Mouse (Mus musculus) MEL (cell line): ENCODE data around the gene Gnat2. TPM values are rescaled to one million over a fixed set of nuclear protein-coding genes. Genes with fewer than 3 reads are reported as not detected.

Experiments used
- DNase-seq: peaks from one replicate; pipeline ENCODE4 v3.0.0; 2011; ENCODE audit warnings: low read depth, low spot score
- H3K27ac ChIP-seq: 2 replicates; pipeline ENCODE4 v1.5.1; 2012; ENCODE audit warnings: low read depth, mild to moderate bottlenecking, control low read depth, low read length, moderate library complexity; ENCODE audit not compliant: control insufficient read depth
- H3K27me3 ChIP-seq, 2 experiments: fragments of 150-350 bp in 1 of 2; sonication (generic) in 1 of 2; 2 replicates each; pipeline ENCODE4 v1.6.1; 2012; ENCODE audit warnings: low read length in 2 of 2, mild to moderate bottlenecking in 2 of 2, improper control_type of control experiment in 1 of 2, moderate library complexity in 1 of 2; ENCODE audit not compliant: insufficient read depth in 2 of 2, control insufficient read depth in 1 of 2
- H3K36me3 ChIP-seq, 2 experiments: 2 replicates each; pipeline ENCODE4 v1.6.1; 2012 to 2014; ENCODE audit warnings: low read length in 2 of 2, improper control_type of control experiment in 1 of 2, inconsistent platforms in 1 of 2, mild to moderate bottlenecking in 1 of 2; ENCODE audit not compliant: insufficient read depth in 2 of 2, control insufficient read depth in 1 of 2
- H3K4me1 ChIP-seq, 2 experiments: fragments of 150-350 bp in 1 of 2; sonication (generic) in 1 of 2; 2 replicates each; pipeline ENCODE4 v1.6.1; 2012; ENCODE audit warnings: low read length in 2 of 2, improper control_type of control experiment in 1 of 2, mild to moderate bottlenecking in 1 of 2; ENCODE audit not compliant: insufficient read depth in 2 of 2, control insufficient read depth in 1 of 2
- H3K4me3 ChIP-seq, 2 experiments: fragments of 150-350 bp in 1 of 2; sonication (generic) in 1 of 2; 2 replicates each; pipeline ENCODE4 v1.5.1; 2012; ENCODE audit warnings: low read depth in 2 of 2, low read length in 2 of 2, mild to moderate bottlenecking in 2 of 2, moderate library complexity in 2 of 2, control low read depth in 1 of 2, improper control_type of control experiment in 1 of 2; ENCODE audit not compliant: control insufficient read depth in 1 of 2, insufficient read depth in 1 of 2
- H3K79me2 ChIP-seq: 2 replicates; pipeline ENCODE4 v1.6.1; 2012; ENCODE audit warnings: mild to moderate bottlenecking, low read length, moderate library complexity; ENCODE audit not compliant: control insufficient read depth, poor library complexity, insufficient read depth
- H3K9ac ChIP-seq: 2 replicates; pipeline ENCODE4 v1.6.1; 2012; ENCODE audit warnings: low read depth, mild to moderate bottlenecking, control low read depth, low read length, moderate library complexity; ENCODE audit not compliant: control insufficient read depth, poor library complexity, severe bottlenecking
- H3K9me3 ChIP-seq: fragments of 150-350 bp; sonication (generic); replicated peaks from 2 replicates; pipeline ENCODE4 v1.6.1; 2012; ENCODE audit warnings: mild to moderate bottlenecking, low read length, improper control_type of control experiment, moderate library complexity; ENCODE audit not compliant: insufficient read depth
- CHD1 ChIP-seq: IDR thresholded peaks from 2 replicates; pipeline ENCODE4 v1.6.1; 2012; ENCODE audit warnings: low read depth, mild to moderate bottlenecking, inconsistent platforms, low read length, improper control_type of control experiment
- CTCF ChIP-seq, 3 experiments: IDR thresholded peaks in 2 of 3; conservative IDR thresholded peaks in 1 of 3; 2 replicates each; pipeline ENCODE4 v1.5.1; 2011 to 2012; ENCODE audit warnings: low read length in 3 of 3, low read depth in 2 of 3, mild to moderate bottlenecking in 2 of 3, improper control_type of control experiment in 1 of 3, inconsistent platforms in 1 of 3, mixed read lengths in 1 of 3, moderate library complexity in 1 of 3; ENCODE audit not compliant: control insufficient read depth in 1 of 3, insufficient read depth in 1 of 3, poor library complexity in 1 of 3, severe bottlenecking in 1 of 3
- E2F4 ChIP-seq: IDR thresholded peaks from 2 replicates; pipeline ENCODE4 v1.6.1; 2011; ENCODE audit warnings: low read depth, low read length, improper control_type of control experiment, borderline replicate concordance
- HCFC1 ChIP-seq: IDR thresholded peaks from 2 replicates; pipeline ENCODE4 v1.6.1; 2012; ENCODE audit warnings: low read depth, mild to moderate bottlenecking, inconsistent platforms, low read length, improper control_type of control experiment, moderate library complexity
- JUND ChIP-seq: IDR thresholded peaks from 2 replicates; pipeline ENCODE4 v1.6.1; 2011; ENCODE audit warnings: low read depth, mild to moderate bottlenecking, improper control_type of control experiment, low read length
- MYB ChIP-seq: IDR thresholded peaks from 2 replicates; pipeline ENCODE4 v1.6.1; 2011; ENCODE audit warnings: mild to moderate bottlenecking, low read depth, low read length, improper control_type of control experiment
- MYC ChIP-seq: IDR thresholded peaks from 2 replicates; pipeline ENCODE4 v1.6.1; 2011; ENCODE audit warnings: low read depth, mild to moderate bottlenecking, low read length, improper control_type of control experiment, moderate library complexity
- NELFE ChIP-seq: IDR thresholded peaks from 2 replicates; pipeline ENCODE4 v1.6.1; 2011; ENCODE audit warnings: low read depth, low read length, improper control_type of control experiment
- NRF1 ChIP-seq: IDR thresholded peaks from 2 replicates; pipeline ENCODE4 v1.6.1; 2014; ENCODE audit warnings: low read depth, mild to moderate bottlenecking, inconsistent platforms, low read length, improper control_type of control experiment, moderate library complexity; ENCODE audit not compliant: poor library complexity, insufficient read depth, severe bottlenecking
- POLR2AphosphoS5 ChIP-seq: IDR thresholded peaks from 2 replicates; pipeline ENCODE4 v1.6.1; 2012; ENCODE audit warnings: low read depth, borderline replicate concordance, mild to moderate bottlenecking, inconsistent platforms, low read length, moderate library complexity, mixed read lengths
- SIN3A ChIP-seq: IDR thresholded peaks from 2 replicates; pipeline ENCODE4 v1.6.1; 2012; ENCODE audit warnings: low read length, improper control_type of control experiment, inconsistent platforms
- SMC3 ChIP-seq: IDR thresholded peaks from 2 replicates; pipeline ENCODE4 v1.6.1; 2011; ENCODE audit warnings: low read depth, low read length, improper control_type of control experiment
- TBP ChIP-seq: IDR thresholded peaks from 2 replicates; pipeline ENCODE4 v1.8.0; 2011; ENCODE audit warnings: low read depth, low read length, improper control_type of control experiment
- TCF12 ChIP-seq: IDR thresholded peaks from 2 replicates; pipeline ENCODE4 v1.6.1; 2014; ENCODE audit warnings: low read depth, mild to moderate bottlenecking, inconsistent platforms, low read length, improper control_type of control experiment, moderate library complexity
- UBTF ChIP-seq: IDR thresholded peaks from 2 replicates; pipeline ENCODE4 v1.6.1; 2012; ENCODE audit warnings: low read depth, mild to moderate bottlenecking, inconsistent platforms, low read length, improper control_type of control experiment, moderate library complexity, borderline replicate concordance; ENCODE audit not compliant: insufficient read depth
- USF1 ChIP-seq: IDR thresholded peaks from 2 replicates; pipeline ENCODE4 v1.6.1; 2014; ENCODE audit warnings: low read depth, mild to moderate bottlenecking, inconsistent platforms, low read length, improper control_type of control experiment, moderate library complexity
- ZKSCAN1 ChIP-seq: IDR thresholded peaks from 2 replicates; pipeline ENCODE4 v1.6.1; 2012; ENCODE audit warnings: low read depth, mild to moderate bottlenecking, inconsistent platforms, low read length, improper control_type of control experiment, moderate library complexity
- ZNF384 ChIP-seq: IDR thresholded peaks from 2 replicates; pipeline ENCODE4 v1.6.1; 2012; ENCODE audit warnings: low read depth, mild to moderate bottlenecking, inconsistent platforms, low read length, improper control_type of control experiment
- polyA plus RNA-seq, 2 experiments: library from polyadenylated mRNA; stranded (reverse) in 1 of 2; unstranded in 1 of 2; fragments of >175 nt in 1 of 2; fragments of >200 nt in 1 of 2; gene quantifications; 2 replicates each; pipeline versions ENCODE4 v1.2.1 to v1.2.4; 2012; ENCODE audit warnings: low replicate concordance in 2 of 2, low read depth in 1 of 2; ENCODE audit not compliant: insufficient read length in 2 of 2, insufficient read depth in 1 of 2, missing spikeins in 1 of 2
- total RNA-seq: library from RNA; depleted of rRNA; stranded (reverse); fragments of 300-350 nt; gene quantifications from 2 replicates; pipeline ENCODE4 v1.2.3, GENCODE M21; 2012

Gene Gnat2
- total and polyA plus RNA-seq, 3 experiments, result 4.7 to 12.4 TPM; not detected in 1

GRCm38 (mm10) chr3:108090561-108090960, 2.0 kb upstream of the Gnat2 start:
- Histone ChIP-seq H3K4me1 (peaks cover 6 to 36% of the 10 kb centered on the region in 2 experiments), H3K9ac (no peak overlapping the region), H3K9me3 (no peaks in the 10 kb centered on the region), H3K27ac (no peak overlapping the region), H3K4me3 (no peak overlapping the region), H3K36me3 (peaks cover 0 to 28% of the 10 kb centered on the region in 2 experiments; a peak in 3 of 4 replicates), H3K27me3 (no peaks in the 10 kb centered on the region), H3K79me2 (peaks cover 11% of the 10 kb centered on the region)
- no peak for DNase-seq
- TF ChIP-seq TCF12 (no peak), USF1 (no peak), ZNF384 (no peak), TBP (no peak), MYB (no peak), POLR2AphosphoS5 (no peak), CTCF (IDR thresholded peaks at IDR 0.05 in 2 of 3, conservative IDR thresholded peaks at IDR 0.05 in 1 of 3; ENCODE audit: control insufficient read depth in 1 of 3, insufficient read depth in 1 of 3, low read depth in 2 of 3, low read length in 3 of 3, poor library complexity in 1 of 3, severe bottlenecking in 1 of 3) (no peak)

- Histone ChIP-seq H3K79me2 (peaks cover 2% of the 10 kb centered on the region; the same call in 1 of the 2 replicates), H3K27me3 (no peaks in the 10 kb centered on the region), H3K4me3 (no peak overlapping the region), H3K9ac (no peak overlapping the region), H3K9me3 (no peaks in the 10 kb centered on the region), H3K27ac (no peak overlapping the region), H3K4me1 (peaks cover 12 to 41% of the 10 kb centered on the region in 2 experiments), H3K36me3 (peaks cover 0 to 35% of the 10 kb centered on the region in 2 experiments; a peak in 3 of 4 replicates)
- no peak for DNase-seq
- TF ChIP-seq TBP (no peak), UBTF (no peak), CHD1 (no peak), ZNF384 (no peak), CTCF (IDR thresholded peaks at IDR 0.05 in 2 of 3, conservative IDR thresholded peaks at IDR 0.05 in 1 of 3; ENCODE audit: control insufficient read depth in 1 of 3, insufficient read depth in 1 of 3, low read depth in 2 of 3, low read length in 3 of 3, poor library complexity in 1 of 3, severe bottlenecking in 1 of 3) (no peak), SIN3A (no peak), SMC3 (no peak), MYC (no peak), E2F4 (no peak), JUND (no peak), HCFC1 (no peak), ZKSCAN1 (no peak), NRF1 (no peak), NELFE (no peak)
Measured at GRCm38 (mm10) chr3:108092030-108092429, 559 bp upstream of the Gnat2 start.
